Mouse (Mus musculus) c-Kit-positive CD71-negative TER-119-negative erythroid progenitor cells, embryonic 14.5 days (primary cell): Measurements from ENCODE around the gene Mtif3.

ENCODE experiments used
- DNase-seq: peaks from one replicate; pipeline ENCODE4 v3.0.0-alpha.2; 2013; ENCODE audit warnings: low read depth

Gene Mtif3

DNA sequence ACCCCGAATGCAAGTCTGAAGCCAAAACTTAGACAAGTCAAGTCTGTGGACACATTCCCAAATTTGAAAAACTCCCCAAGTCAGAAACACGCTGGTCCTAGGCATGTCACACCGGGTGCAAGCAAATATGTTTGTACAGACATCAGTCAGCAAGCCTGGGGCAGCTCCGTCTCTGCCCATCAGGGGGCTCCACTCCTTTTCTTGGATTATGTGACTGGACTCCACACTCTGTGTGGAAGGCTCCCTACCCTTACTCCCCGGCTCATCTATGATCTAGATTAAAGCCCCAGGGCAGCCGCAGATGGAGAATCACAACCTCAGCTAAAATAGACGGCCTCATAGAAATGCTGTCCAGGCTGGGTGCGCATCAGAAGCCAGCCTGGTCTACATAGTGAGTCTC is 47.3 kb downstream of the Mtif3 start:
- DNase-seq: no peak

DNA sequence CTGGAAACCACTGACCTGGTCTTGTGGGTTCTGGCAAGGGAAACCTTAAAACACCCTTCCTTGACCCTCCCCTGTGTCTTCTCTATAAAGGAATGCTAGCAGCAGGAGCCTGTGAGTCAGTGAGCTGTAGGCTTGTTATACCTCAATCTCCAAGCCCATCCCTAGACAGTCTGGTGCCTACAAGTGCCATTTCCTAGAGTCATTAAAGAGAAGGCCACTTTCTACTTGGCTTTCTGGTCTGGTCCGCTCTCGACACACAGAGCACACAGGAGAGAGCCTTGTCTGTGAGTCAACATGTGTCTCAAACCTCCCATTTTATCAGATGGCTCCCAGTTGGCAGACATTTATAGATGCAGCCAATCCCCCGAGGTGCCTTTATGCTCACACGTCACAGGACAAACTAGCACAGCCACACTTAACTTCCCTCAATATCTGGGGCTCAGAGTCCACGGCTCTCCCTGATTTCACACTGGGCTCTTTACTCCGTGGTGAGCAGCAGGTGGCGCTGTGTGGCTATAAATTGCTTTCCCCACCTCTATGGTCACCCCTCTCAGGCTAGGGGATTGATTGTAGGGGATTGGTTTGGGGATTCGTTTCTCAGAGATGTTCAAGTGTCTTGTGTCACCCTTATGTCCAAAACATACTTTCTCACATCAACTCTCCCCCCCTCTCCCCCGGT is 49.4 kb downstream of the Mtif3 start:
- no peak for DNase-seq

DNA sequence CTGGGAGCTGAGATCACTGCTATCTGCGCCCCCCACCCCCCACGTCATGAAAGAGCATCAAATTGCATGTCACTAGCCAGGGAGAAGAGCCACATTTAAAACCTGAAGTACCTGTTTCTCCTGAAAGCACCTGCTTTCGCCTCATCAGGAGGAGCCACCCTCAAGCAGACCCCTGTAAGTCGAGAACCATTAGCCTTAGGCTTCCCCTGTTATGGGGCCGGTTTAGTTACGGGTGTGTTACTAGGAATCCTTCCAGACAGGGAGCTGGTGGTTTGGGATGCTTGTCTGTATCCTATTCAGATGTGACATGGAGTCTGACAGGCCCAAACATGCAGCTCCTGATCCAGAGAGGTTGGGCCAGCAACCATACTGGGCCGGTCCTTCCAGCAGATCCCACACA is 50.2 kb downstream of the Mtif3 start:
- no peak for DNase-seq

GRCm38 (mm10) chr5:146912206-146912605 is 51.4 kb downstream of the Mtif3 start:
- DNase-seq: no peak

DNA sequence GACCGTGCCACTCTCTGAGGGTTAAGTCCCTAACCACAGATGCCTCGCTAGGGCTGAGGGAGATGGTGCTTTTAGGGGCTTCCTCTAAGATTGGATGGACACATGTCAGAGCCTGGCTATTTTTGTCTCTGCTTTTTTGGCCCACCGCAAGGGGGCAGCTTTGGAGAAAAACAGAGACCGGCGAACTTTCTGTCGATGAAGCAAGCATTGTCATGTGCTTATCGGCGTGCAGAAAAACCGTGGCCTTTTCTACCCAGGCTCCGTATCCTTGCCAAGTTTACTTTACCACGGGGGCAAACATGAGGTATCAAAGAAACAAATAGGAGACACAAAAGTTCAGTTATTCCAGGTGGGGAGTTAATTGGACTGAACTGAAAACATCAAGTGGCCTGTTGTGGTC is 55.0 kb downstream of the Mtif3 start:
- no peak for DNase-seq

DNA sequence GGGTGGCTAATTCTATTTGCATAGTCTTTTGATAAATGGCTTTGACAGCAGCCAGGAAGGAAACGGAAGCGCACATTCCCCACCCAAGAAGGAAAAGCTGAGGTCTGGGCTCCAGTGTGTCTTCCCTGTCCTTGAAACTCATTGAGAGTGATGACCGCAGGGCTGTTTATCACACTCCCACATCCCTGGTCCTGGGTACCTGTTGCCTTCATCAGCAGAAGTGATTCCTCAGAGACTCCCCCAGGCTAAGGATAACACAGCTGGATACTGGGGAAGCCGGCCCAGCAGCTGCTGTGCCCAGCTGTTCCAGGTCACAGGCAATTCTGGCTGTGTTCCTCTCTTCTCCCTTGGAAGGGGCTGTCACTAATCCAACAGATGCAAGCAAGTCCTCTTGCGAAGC is 56.1 kb downstream of the Mtif3 start:
- DNase-seq: no peak

DNA sequence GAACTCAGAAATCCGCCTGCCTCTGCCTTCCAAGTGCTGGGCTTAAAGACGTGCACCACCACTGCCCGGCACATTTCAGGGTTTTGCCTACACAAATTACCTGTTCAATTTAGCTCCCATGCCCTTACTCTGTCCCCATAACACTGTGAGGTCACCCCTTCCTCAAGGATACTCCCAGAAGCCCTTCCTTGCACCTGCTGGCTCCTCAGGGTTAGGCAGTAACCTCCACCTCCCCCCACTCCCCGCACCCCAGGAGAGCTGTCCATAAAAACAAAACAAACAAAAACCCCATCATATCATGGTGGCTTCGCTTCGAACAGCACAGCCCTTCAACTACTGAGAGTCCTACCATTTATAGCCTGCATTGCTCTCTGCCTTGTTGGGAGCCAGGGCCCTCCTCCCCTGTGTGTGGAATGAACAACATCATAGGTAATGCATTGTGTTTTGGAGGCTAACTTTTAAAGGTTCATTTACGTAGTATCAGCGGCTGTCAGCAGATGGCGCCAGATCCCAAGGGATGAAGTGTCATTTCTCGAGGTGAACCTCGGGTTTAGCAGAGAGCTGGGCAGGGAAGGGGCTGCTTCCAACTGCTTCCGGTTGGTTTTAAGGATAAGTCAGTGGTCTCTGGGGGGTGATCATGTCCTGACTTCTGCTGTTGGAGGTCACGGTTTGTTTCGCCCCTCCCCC is 58.0 kb downstream of the Mtif3 start:
- DNase-seq: peak; percentile 83

GRCm38 (mm10) chr5:146904404-146904803 is 59.2 kb downstream of the Mtif3 start:
- DNase-seq: peak; percentile 76
